Mouse (Mus musculus) erythroblast, adult 5-6 weeks (primary cell): ENCODE data around the gene Ugcg. TPM values are rescaled to one million over a fixed set of nuclear protein-coding genes. Genes with fewer than 3 reads are reported as not detected.

Experiments
- ATAC-seq: replicated peaks from 2 replicates; pipeline ENCODE4 v1.8.0; 2016; ENCODE audit warnings: moderate number of reproducible peaks, mild to moderate bottlenecking, moderate TSS enrichment, inconsistent platforms; ENCODE audit not compliant: poor library complexity, low FRiP score, severe bottlenecking
- total RNA-seq, 2 experiments: library from RNA; stranded (forward) in 1 of 2; stranded (reverse) in 1 of 2; fragments of 150-400 nt in 1 of 2; fragments of 200-764, 138-1000 nt in 1 of 2; gene quantifications; 2 replicates each; pipeline versions ENCODE4 v1.2.3 to v1.2.4; 2015 to 2017; ENCODE audit warnings: low replicate concordance in 2 of 2

Gene Ugcg
- total RNA-seq, 2 experiments from 2014 or later, result 33.2 to 37.6 TPM

GRCm38 (mm10) chr4:59187289-59187688 is 1.8 kb upstream of the Ugcg start:
- ATAC-seq, result no peak

DNA sequence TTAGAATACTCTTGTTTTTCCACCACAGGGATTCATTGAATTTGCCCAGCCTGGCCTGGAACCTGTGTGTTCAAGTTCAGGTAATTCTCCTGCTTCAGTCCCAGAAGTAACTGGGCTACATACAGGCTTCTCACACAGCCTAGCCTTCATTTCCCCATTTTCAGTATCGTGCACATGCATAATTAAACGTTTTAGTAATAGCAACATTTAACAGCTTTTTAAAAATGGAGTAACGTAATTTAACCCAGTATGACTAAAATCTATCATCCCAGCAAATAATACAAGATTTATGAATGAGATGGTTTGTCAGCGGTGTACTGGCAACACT is 619 bp upstream of the Ugcg start:
- ATAC-seq, result 0 out of 2 replicates have a peak, but pooled peaks have one; percentile 4

GRCm38 (mm10) chr4:59189546-59190237 is 635 bp downstream of the Ugcg start:
- peak; percentile 28 for ATAC-seq

- no peak for ATAC-seq
These were observed 1.8 kb downstream of the Ugcg start for GRCm38 (mm10) chr4:59190650-59191424.

- no peak for ATAC-seq
These were observed 5.9 kb downstream of the Ugcg start for GRCm38 (mm10) chr4:59194731-59195496.

- peak; percentile 68 for ATAC-seq
These were observed 7.5 kb downstream of the Ugcg start for GRCm38 (mm10) chr4:59196346-59197077.

DNA sequence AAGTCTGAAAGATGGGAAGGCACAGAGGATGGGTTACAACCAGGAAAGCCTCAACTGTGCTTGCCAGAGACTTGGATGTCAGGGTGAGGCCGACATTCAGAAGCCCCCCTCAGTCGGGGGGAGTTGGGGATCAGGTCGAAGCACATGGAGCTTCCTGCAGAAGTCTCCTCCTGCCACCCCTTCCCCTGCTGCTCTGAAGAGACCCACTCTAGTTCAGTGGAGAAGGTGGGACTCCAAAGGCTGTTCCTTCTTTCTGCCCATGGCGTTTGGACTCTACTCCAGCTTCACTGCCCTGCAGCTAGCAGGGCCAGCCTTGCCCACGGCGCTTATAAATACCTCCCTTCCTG is 8.0 kb downstream of the Ugcg start:
- no peak for ATAC-seq

DNA sequence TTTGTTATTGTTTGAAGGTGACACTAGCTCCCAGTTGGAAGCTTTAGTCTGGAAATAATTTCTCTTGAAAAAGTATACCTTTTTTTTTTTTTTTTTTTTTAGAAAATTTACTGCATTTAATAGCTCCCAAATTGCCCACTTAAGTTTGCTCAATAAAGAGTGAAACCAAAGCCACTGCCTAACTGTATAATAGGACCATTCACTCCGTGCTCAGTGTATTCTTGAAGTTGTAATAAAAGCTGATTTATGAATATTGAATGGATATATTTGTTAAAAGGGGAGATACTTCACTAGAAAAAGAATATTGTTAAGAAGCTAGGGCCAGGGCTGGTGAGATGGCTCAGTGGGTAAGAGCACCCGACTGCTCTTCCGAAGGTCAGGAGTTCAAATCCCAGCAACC is 8.4 kb downstream of the Ugcg start:
- no peak for ATAC-seq

GRCm38 (mm10) chr4:59199341-59199740 is 10.3 kb downstream of the Ugcg start:
- peak; percentile 67 for ATAC-seq

DNA sequence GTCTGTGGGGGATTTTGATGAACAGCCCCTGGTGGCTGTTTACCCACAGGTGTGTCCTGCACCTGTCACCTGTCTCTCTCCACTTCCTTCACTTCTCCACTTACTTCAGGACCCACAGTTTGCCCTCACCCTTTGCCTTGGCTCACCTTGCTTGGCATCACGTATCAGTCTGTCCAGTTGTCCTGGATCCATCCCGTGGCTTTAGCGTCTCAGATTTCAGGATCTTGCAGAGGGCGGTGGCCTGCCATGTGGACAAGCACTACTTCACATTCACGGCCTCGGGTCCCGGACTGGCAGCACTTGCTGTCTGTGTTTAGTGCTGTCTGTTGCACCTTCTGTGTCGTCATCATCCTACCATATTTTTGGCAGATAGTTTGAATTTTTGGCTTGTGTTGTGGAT is 10.7 kb downstream of the Ugcg start:
- ATAC-seq, result peak; percentile 1; the same call in 1 of the 2 replicates

- ATAC-seq, result no peak
These were observed 11.6 kb downstream of the Ugcg start for GRCm38 (mm10) chr4:59200636-59201035.

DNA sequence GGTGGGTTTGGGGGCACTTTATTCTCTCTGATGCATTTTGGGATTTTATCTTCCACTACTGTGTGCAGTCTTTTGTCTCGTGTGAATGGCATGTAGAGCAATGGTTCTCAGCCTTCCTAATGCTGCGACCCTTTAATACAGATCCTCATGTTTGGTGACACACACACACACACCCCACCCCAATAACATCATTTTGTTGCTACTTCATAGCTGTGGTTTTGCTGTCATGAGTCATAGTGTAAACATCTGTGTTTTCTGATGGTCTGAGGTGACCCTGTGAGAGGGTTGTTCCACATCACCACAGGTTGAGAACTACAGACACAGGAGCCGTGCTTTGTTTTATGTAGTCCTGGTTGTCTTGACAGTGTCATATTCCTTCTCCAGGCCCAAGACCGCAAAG is 15.6 kb downstream of the Ugcg start:
- ATAC-seq, result no peak

DNA sequence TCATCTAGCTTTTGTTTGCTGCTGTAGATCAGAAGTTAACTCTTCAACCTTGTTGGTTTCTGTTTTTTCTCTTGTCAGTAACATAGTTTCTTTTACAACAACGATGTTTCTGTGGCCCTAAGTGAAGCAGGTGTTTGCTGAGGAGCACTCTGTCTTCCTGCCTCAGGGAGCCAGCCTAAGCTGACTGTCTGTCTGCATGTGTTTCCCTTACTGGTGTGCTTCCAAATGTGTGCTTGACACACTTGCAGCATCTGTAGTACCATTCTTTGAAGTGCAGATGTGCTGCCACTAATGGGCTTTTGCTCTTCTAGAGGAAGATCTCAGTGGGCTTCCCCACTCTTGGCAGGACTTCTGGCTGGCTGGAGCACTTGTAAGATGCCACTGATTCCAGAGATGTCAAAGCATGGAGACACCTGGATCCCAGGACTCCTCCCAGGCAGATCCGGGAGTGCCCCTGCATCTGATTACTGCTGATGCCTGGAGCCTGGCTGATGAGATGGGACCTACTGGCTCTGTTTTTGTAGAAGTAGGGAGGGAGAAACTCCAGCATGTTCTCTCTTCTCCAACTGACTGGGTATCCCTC is 16.8 kb downstream of the Ugcg start:
- ATAC-seq, result peak; percentile 23; the same call in 1 of the 2 replicates

- ATAC-seq, result no peak
These were observed 17.5 kb downstream of the Ugcg start for GRCm38 (mm10) chr4:59206600-59206999.

GRCm38 (mm10) chr4:59208607-59209006 is 19.6 kb downstream of the Ugcg start:
- ATAC-seq, result no peak

DNA sequence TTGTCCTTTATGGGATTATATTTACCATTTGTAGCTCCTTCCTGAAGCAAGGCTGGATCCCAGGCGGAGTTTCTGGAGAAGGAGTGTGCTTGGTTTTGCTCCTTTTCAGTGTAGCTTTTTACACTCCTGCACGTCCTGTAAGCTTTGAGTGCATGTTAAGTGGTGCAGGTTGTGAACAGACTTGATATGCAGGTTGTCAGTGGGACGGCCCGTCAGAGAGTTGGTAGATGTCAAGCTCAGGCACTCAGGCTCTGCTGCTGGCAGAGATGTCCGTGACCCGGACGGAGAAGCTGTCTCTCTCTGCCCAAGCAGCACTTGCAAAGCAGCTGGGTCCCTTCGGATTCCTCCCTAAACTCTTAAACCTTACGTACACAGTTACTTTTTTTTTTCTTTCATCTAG is 22.1 kb downstream of the Ugcg start:
- no peak for ATAC-seq

GRCm38 (mm10) chr4:59213833-59214232 is 24.8 kb downstream of the Ugcg start:
- ATAC-seq, result no peak

GRCm38 (mm10) chr4:59214695-59215094 is 25.6 kb downstream of the Ugcg start:
- no peak for ATAC-seq

DNA sequence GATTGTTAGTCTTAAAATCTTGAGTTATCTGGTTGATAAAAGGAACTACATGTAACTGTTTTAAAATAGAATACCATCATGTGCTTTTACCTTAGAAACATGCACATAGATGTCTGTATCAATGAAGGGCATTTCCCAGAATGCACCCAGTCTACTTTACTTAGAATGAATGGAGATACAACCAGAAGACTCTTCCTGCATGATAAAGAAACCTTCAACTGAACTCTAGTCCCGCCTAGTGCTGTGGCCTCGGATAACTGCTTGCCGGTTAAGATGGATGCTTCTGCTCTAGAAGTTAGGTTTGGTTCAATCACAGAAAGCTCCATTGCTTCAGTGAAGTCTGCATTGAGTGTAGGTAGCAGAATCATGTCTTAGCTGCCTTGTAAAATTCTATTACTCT is 26.5 kb downstream of the Ugcg start:
- peak; percentile 72 for ATAC-seq

- ATAC-seq, result no peak
These were observed 28.0 kb downstream of the Ugcg start for GRCm38 (mm10) chr4:59217101-59217500.
